Mouse (Mus musculus) retina, postnatal 1 day (tissue): ENCODE measurements at regions not wholly inside any gene's neighbourhood (a gene's known extent, or its start where the extent isn't known, plus 50 kb on each side); places are given as distances from the start of the nearest gene placed in this dataset.

ENCODE experiments used
- DNase-seq: peaks from one replicate; pipeline ENCODE4 v3.0.0-alpha.2; 2012

DNA sequence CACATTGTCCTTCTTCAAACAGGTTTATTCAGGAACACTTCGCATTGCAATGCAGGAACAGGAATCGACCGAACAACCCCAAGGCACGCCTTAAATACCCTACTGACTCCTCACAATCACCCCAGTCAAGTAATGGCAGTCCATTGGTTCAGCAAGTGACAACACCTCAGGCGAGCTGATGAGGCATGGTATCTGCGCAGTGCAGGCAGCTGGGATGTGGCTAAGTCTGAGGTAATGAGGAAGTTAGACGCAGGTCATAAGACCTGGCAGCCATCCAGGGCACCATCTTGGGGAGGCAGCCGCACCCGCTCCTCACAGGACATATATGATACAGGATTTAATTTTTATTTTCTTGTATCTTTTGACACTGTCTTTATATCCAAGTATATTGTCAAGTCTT lies 1251.6 kb downstream of the Basp1 start:
- no peak for DNase-seq

GRCm38 (mm10) chr15:24157700-24158350 lies 1255.7 kb downstream of the Basp1 start:
- peak; percentile 2 for DNase-seq

- DNase-seq, result no peak
Measured at GRCm38 (mm10) chr15:24154291-24154690, 1259.3 kb downstream of the Basp1 start.

- peak; percentile 54 for DNase-seq
Measured at GRCm38 (mm10) chr15:24124241-24124640, 1289.3 kb downstream of the Basp1 start.

- no peak for DNase-seq
Measured at GRCm38 (mm10) chr15:24086267-24086666, 1327.3 kb downstream of the Basp1 start.

GRCm38 (mm10) chr15:24053197-24053596 lies 1360.4 kb downstream of the Basp1 start:
- DNase-seq, result peak; percentile 1

DNA sequence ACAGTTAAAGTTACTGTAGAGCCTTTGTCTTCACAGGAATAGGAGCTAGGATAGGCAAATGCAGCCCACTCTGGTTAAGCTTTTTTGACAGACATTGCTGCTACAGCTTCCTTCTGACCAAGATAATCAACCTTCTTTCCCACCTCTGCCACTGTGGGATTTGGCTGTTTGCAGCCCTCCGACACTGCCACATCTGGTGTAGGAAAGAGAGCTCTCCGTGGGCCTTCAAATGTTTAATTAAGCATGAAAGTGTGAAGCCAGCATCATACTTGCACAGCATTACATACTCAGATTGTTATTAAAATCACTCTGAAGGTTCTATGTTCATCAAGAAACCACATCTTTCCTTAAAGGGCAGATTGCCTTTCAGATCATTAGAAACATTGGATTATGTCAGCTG lies 1372.7 kb downstream of the Basp1 start:
- DNase-seq, result peak; percentile 16

- DNase-seq, result no peak
Measured at GRCm38 (mm10) chr15:24039174-24039573, 1374.4 kb downstream of the Basp1 start.

DNA sequence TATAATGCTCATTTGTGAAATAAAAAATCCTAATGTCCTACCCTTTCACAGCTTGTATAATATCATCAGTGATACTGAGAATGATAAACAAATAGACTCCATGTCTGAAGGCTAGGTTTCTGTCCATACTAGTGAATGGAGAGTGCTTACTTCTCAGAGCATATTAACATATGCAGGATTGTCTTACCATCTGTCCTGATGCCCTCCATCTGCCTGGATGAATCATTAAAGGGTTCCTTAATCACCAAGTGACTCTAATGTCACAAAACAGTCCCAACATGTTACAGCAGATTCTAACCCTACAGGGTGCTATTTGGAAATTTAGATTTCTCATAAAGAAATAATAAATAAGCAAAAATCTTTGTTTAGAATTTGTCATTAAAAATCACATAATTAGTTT lies 1391.4 kb downstream of the Basp1 start:
- DNase-seq, result peak; percentile 3

- DNase-seq, result no peak
Measured at GRCm38 (mm10) chr15:24004711-24005110, 1408.9 kb downstream of the Basp1 start.

DNA sequence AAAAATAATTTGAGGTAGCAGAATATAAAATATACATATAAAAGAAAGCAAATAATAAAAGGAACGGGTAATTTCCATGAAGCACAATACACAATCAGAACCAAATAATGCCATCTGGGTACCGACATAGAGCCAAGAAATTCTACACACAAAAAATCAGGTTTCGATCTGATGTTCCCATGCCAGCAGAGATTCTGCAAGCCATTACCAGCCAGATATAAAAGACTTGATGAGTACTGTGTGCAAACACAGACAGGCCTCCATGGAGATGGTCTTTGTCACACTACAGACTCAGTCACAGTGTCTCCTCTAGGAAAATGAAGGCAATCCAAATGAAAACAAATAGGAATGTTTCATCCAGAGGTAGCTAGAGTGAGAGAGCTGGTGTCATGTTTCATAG lies 1430.7 kb downstream of the Cdh18 start:
- DNase-seq, result no peak
